Mouse (Mus musculus) naive thymus-derived CD4-positive, alpha-beta T cell, adult 2 months (primary cell): ENCODE measurements around the gene Ephb2.

Source experiments
- DNase-seq: peaks from one replicate; pipeline ENCODE4 v3.0.0-alpha.2; 2011; ENCODE audit warnings: low read depth

The Ephb2 gene

GRCm38 (mm10) chr4:136836387-136836931 lies 671 bp upstream of the Ephb2 start:
- DNase-seq: peak; percentile 11

GRCm38 (mm10) chr4:136834815-136835620 lies 770 bp downstream of the Ephb2 start:
- DNase-seq: peak; percentile 36

GRCm38 (mm10) chr4:136834439-136834814 lies 1.4 kb downstream of the Ephb2 start:
- peak; percentile 33 for DNase-seq

- DNase-seq: no peak
Observed at GRCm38 (mm10) chr4:136833619-136834351, 2.0 kb downstream of the Ephb2 start.

GRCm38 (mm10) chr4:136832559-136833232 lies 3.1 kb downstream of the Ephb2 start:
- DNase-seq: no peak

GRCm38 (mm10) chr4:136830272-136830823 lies 5.4 kb downstream of the Ephb2 start:
- no peak for DNase-seq

GRCm38 (mm10) chr4:136829837-136830236 lies 6.0 kb downstream of the Ephb2 start:
- no peak for DNase-seq

GRCm38 (mm10) chr4:136828664-136829569 lies 6.9 kb downstream of the Ephb2 start:
- DNase-seq: no peak

GRCm38 (mm10) chr4:136824935-136825552 lies 10.7 kb downstream of the Ephb2 start:
- DNase-seq: no peak

- DNase-seq: no peak
Observed at GRCm38 (mm10) chr4:136820069-136820522, 15.7 kb downstream of the Ephb2 start.

GRCm38 (mm10) chr4:136816701-136817100 lies 19.1 kb downstream of the Ephb2 start:
- DNase-seq: peak; percentile 76

- peak; percentile 59 for DNase-seq
Observed at GRCm38 (mm10) chr4:136815364-136815763, 20.4 kb downstream of the Ephb2 start.

GRCm38 (mm10) chr4:136812543-136812942 lies 23.2 kb downstream of the Ephb2 start:
- no peak for DNase-seq

- no peak for DNase-seq
Observed at GRCm38 (mm10) chr4:136811596-136811995, 24.2 kb downstream of the Ephb2 start.

GRCm38 (mm10) chr4:136808478-136808877 lies 27.3 kb downstream of the Ephb2 start:
- no peak for DNase-seq

GRCm38 (mm10) chr4:136807448-136808009 lies 28.3 kb downstream of the Ephb2 start:
- DNase-seq: no peak

- DNase-seq: no peak
Observed at GRCm38 (mm10) chr4:136806254-136806653, 29.5 kb downstream of the Ephb2 start.

- DNase-seq: no peak
Observed at GRCm38 (mm10) chr4:136804343-136804742, 31.4 kb downstream of the Ephb2 start.

- DNase-seq: peak; percentile 16
Observed at GRCm38 (mm10) chr4:136802446-136802845, 33.3 kb downstream of the Ephb2 start.

GRCm38 (mm10) chr4:136801944-136802343 lies 33.8 kb downstream of the Ephb2 start:
- DNase-seq: peak; percentile 34
